Mouse (Mus musculus): ENCODE data around the gene Rbfox3. TPM values are rescaled to one million over a fixed set of nuclear protein-coding genes. Genes with fewer than 3 reads are reported as not detected.

Rbfox3 gene
- total and polyA plus RNA-seq, 3 experiments, result not detected

DNA sequence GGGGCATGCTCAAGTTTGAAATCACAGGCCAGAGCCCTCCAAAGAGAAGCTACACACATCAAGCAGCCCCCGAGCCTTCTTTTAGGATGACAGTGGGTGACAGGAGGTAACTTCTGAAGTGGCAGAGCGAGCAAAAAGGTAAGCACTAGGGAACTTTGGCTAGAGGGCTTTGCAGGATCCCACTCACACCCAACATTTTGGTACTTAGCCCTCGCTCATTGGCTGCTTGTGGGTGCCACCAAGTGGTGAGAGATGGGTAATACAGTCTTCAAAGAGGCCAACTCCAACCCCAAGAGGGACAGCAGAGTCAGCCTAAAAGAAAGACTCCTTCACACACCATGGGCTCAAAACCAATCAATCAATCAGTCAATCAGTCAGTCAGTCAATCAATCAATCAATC lies 168.6 kb downstream of the Rbfox3 start:
- in situ Hi-C loops (cut with MboI; ENCODE audit: low pct_ligation_motif_present, low pct_unique_long_range_greater_than_20kb, low sequenced_read_pairs), result loop anchor here (5.0 to 25.0 kb wide), 3 partner anchors 105 to 305 kb away; partner anchors contain the start of gene C1qtnf1
- dilution Hi-C loops (cut with MboI; ENCODE audit: extremely low pct_ligation_motif_present, extremely low pct_unique_long_range_greater_than_20kb, low sequenced_read_pairs), result no loop called here

DNA sequence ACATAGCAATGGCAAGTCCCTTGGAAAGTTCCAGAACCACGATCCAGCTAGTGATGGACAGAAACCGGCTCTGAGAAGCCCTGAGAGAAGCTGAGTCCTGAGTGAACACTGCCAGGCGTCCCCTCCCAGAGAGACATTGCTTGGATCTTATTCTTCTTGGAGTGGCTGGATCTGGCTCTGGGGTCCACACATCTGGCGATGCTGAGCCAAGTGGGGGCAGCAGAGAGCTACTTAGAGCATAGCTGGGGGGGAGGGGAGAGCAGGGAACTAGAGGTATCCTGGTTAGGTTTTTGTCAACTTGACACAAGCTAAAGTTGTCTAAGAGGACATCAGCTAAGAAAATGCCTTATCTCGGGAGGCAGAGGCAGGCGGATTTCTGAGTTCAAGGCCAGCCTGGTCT lies 170.1 kb downstream of the Rbfox3 start:
- Histone ChIP-seq H3K4me2 (ENCODE audit: insufficient read depth, low read depth, poor library complexity, severe bottlenecking) (no peak overlapping the region), H3K36me3 (replicated peaks in 1 of 2; ENCODE audit: control insufficient read depth in 1 of 2, insufficient read depth in 1 of 2, low read length in 1 of 2) (no peaks in the 10 kb centered on the region), H3K79me2 (replicated peaks; ENCODE audit: control insufficient read depth, extremely low read depth, insufficient read depth, poor library complexity, severe bottlenecking) (no peaks in the 10 kb centered on the region), H3K27me3 (replicated peaks) (peaks cover 90% of the 10 kb centered on the region), H3K4me3 (replicated peaks in 1 of 3; ENCODE audit: low read depth in 2 of 3, low read length in 2 of 3, poor library complexity in 1 of 3) (no peak overlapping the region), H3K27ac (ENCODE audit: insufficient read depth, low read depth) (no peak overlapping the region), H3K4me1 (ENCODE audit: control insufficient read depth in 1 of 2, insufficient read depth in 2 of 2) (peaks cover 3 to 4% of the 10 kb centered on the region in 2 experiments; a peak in 3 of 4 replicates), H3K9me3 (replicated peaks; ENCODE audit: low read length) (no peaks in the 10 kb centered on the region), H3K9ac (ENCODE audit: insufficient read depth, low read depth) (no peak overlapping the region)
- in situ Hi-C loops (cut with MboI; ENCODE audit: low pct_ligation_motif_present, low pct_unique_long_range_greater_than_20kb, low sequenced_read_pairs), result loop anchor here (5.0 to 25.0 kb wide), 3 partner anchors 104 to 304 kb away; partner anchors contain the start of gene C1qtnf1
- TF ChIP-seq SMC3 (IDR thresholded peaks at IDR 0.05; ENCODE audit: low read depth, low read length) (peak; percentile 14; the same call in 1 of the 2 replicates), CTCF (conservative IDR thresholded peaks at IDR 0.05 in 1 of 2, IDR thresholded peaks at IDR 0.05 in 1 of 2; ENCODE audit: low read depth in 2 of 2, low read length in 2 of 2) (peak in 1 of 2 experiments; percentile 63; a peak in 2 of 4 replicates), MXI1 (IDR thresholded peaks at IDR 0.05; ENCODE audit: low read depth, low read length) (no peak), RAD21 (IDR thresholded peaks at IDR 0.05; ENCODE audit: low read depth, low read length) (peak; percentile 36), CHD2 (IDR thresholded peaks at IDR 0.05; ENCODE audit: low read length) (peak; percentile 50; the same call in 1 of the 2 replicates)
- DNase-seq (ENCODE audit: extremely low read depth), result no peak
- dilution Hi-C loops (cut with MboI; ENCODE audit: extremely low pct_ligation_motif_present, extremely low pct_unique_long_range_greater_than_20kb, low sequenced_read_pairs), result no loop called here

More for the DNA sequence above, 168.6 kb downstream of the Rbfox3 start:
- H3K27me3 ChIP-seq (replicated peaks), result peaks cover 90% of the 10 kb centered on the region
- TF ChIP-seq RAD21 (IDR thresholded peaks at IDR 0.05; ENCODE audit: low read depth, low read length), result peak; percentile 68
- peak; percentile 62 for TF ChIP-seq SMC3 (IDR thresholded peaks at IDR 0.05; ENCODE audit: low read depth, low read length)
- peak; percentile 68 to 83 for TF ChIP-seq CTCF (conservative IDR thresholded peaks at IDR 0.05 in 1 of 2, IDR thresholded peaks at IDR 0.05 in 1 of 2; ENCODE audit: low read depth in 2 of 2, low read length in 2 of 2)
- no peak for TF ChIP-seq RCOR1 (conservative IDR thresholded peaks at IDR 0.05; ENCODE audit: low read depth, low read length)
- no peak for TF ChIP-seq ETS1 (conservative IDR thresholded peaks at IDR 0.05; ENCODE audit: low read depth, low read length)
- H3K4me2 ChIP-seq (ENCODE audit: insufficient read depth, low read depth, poor library complexity, severe bottlenecking), result no peak overlapping the region
- no peaks in the 10 kb centered on the region for H3K36me3 ChIP-seq (replicated peaks in 1 of 2; ENCODE audit: control insufficient read depth in 1 of 2, insufficient read depth in 1 of 2, low read length in 1 of 2)
- H3K9me3 ChIP-seq (replicated peaks; ENCODE audit: low read length), result no peaks in the 10 kb centered on the region
- no peak overlapping the region for H3K27ac ChIP-seq (ENCODE audit: insufficient read depth, low read depth)
- H3K9ac ChIP-seq (ENCODE audit: insufficient read depth, low read depth), result no peak overlapping the region
- peak; percentile 52 for DNase-seq (ENCODE audit: extremely low read depth)
- no peaks in the 10 kb centered on the region for H3K79me2 ChIP-seq (replicated peaks; ENCODE audit: control insufficient read depth, extremely low read depth, insufficient read depth, poor library complexity, severe bottlenecking)
- no peak overlapping the region for H3K4me3 ChIP-seq (replicated peaks in 1 of 3; ENCODE audit: low read depth in 2 of 3, low read length in 2 of 3, poor library complexity in 1 of 3)
- peaks cover 3 to 4% of the 10 kb centered on the region in 2 experiments; a peak in 3 of 4 replicates for H3K4me1 ChIP-seq (ENCODE audit: control insufficient read depth in 1 of 2, insufficient read depth in 2 of 2)

DNA sequence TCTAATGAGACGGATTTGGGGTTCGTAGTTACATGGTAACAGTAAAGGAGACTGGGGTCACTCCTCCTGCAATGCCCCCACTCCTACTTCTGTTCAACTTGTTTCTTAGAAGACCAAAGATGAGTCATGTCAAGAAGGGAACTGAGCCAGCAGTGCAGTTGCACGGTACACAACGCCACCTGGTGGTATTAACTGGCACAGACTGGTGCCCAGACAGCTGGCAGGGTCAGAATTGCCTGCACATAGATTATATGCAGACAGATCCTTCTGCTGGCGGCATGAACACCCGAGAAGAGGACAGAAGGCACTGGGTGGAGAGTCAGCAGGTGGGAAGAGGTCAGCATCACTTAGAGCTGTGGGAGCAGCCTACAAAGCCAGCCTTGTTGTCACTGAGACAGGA lies 171.4 kb downstream of the Rbfox3 start:
- peaks cover 90% of the 10 kb centered on the region for H3K27me3 ChIP-seq (replicated peaks)
- peaks cover 3 to 4% of the 10 kb centered on the region in 2 experiments; a peak in 3 of 4 replicates for H3K4me1 ChIP-seq (ENCODE audit: control insufficient read depth in 1 of 2, insufficient read depth in 2 of 2)
- no peak overlapping the region for H3K4me3 ChIP-seq (replicated peaks in 1 of 3; ENCODE audit: low read depth in 2 of 3, low read length in 2 of 3, poor library complexity in 1 of 3)
- no peaks in the 10 kb centered on the region for H3K9me3 ChIP-seq (replicated peaks; ENCODE audit: low read length)
- in situ Hi-C loops (cut with MboI; ENCODE audit: low pct_ligation_motif_present, low pct_unique_long_range_greater_than_20kb, low sequenced_read_pairs) (loop anchor here (5.0 to 25.0 kb wide), 3 partner anchors 103 to 303 kb away; partner anchors contain the start of gene C1qtnf1), dilution Hi-C loops (cut with MboI; ENCODE audit: extremely low pct_ligation_motif_present, extremely low pct_unique_long_range_greater_than_20kb, low sequenced_read_pairs) (no loop called here)
- no peaks in the 10 kb centered on the region for H3K79me2 ChIP-seq (replicated peaks; ENCODE audit: control insufficient read depth, extremely low read depth, insufficient read depth, poor library complexity, severe bottlenecking)
- no peaks in the 10 kb centered on the region for H3K36me3 ChIP-seq (replicated peaks in 1 of 2; ENCODE audit: control insufficient read depth in 1 of 2, insufficient read depth in 1 of 2, low read length in 1 of 2)
- peak; percentile 70 for DNase-seq (ENCODE audit: extremely low read depth)
- H3K27ac ChIP-seq (ENCODE audit: insufficient read depth, low read depth), result no peak overlapping the region
- H3K4me2 ChIP-seq (ENCODE audit: insufficient read depth, low read depth, poor library complexity, severe bottlenecking), result peak overlapping the region; percentile 64; the same call in 1 of the 2 replicates
- TF ChIP-seq MEF2A (IDR thresholded peaks at IDR 0.05; ENCODE audit: borderline replicate concordance, low read depth, low read length) (0 out of 2 replicates have a peak, but pooled peaks have one; percentile 41), ZMIZ1 (IDR thresholded peaks at IDR 0.05; ENCODE audit: low read depth, low read length) (no peak), RAD21 (IDR thresholded peaks at IDR 0.05; ENCODE audit: low read depth, low read length) (peak; percentile 90), POLR2AphosphoS2 (IDR thresholded peaks at IDR 0.05; ENCODE audit: low read depth, low read length) (no peak), SMC3 (IDR thresholded peaks at IDR 0.05; ENCODE audit: low read depth, low read length) (peak; percentile 86), CTCF (conservative IDR thresholded peaks at IDR 0.05 in 1 of 2, IDR thresholded peaks at IDR 0.05 in 1 of 2; ENCODE audit: low read depth in 2 of 2, low read length in 2 of 2) (peak; percentile 76 to 98), EP300 (IDR thresholded peaks at IDR 0.05; ENCODE audit: low read length) (peak; percentile 72), JUN (IDR thresholded peaks at IDR 0.05; ENCODE audit: insufficient read depth, low read depth, low read length) (peak; percentile 88), IRF4 (IDR thresholded peaks at IDR 0.05; ENCODE audit: low read depth, low read length) (peak; percentile 96), JUND (conservative IDR thresholded peaks at IDR 0.05; ENCODE audit: low read depth, low read length) (peak; percentile 94)
- H3K9ac ChIP-seq (ENCODE audit: insufficient read depth, low read depth), result no peak overlapping the region

Data from CH12.LX (cell line).